Mouse (Mus musculus) lung, postnatal 0 days (tissue): ENCODE measurements at regions not wholly inside any gene's neighbourhood (a gene's known extent, or its start where the extent isn't known, plus 50 kb on each side); places are given as distances from the start of the nearest gene placed in this dataset.

Experiments
- CTCF ChIP-seq: IDR thresholded peaks from 2 replicates; pipeline ENCODE4 v1.5.1; 2016; ENCODE audit warnings: antibody characterized with exemption, mild to moderate bottlenecking
- EP300 ChIP-seq: IDR thresholded peaks from 2 replicates; pipeline ENCODE4 v1.6.1; 2016; ENCODE audit warnings: antibody characterized with exemption, mild to moderate bottlenecking, control low read depth

GRCm38 (mm10) chr2:173990664-173991063, 85.4 kb upstream of the Stx16 start:
- no peak for TF ChIP-seq CTCF
- no peak for TF ChIP-seq EP300
